Mouse (Mus musculus) cerebellum, postnatal 25 days (tissue): Measurements from ENCODE around the gene Fam110c.
"Not testable (repeated sequence)": the region's sequence is repeated elsewhere in the genome, so short reads cannot be mapped to it uniquely, and the experiment has no call there.

ENCODE experiments used
- DNase-seq, 2 experiments: peaks; one replicate each; pipeline ENCODE4 v3.0.0; 2021; ENCODE audit warnings: mixed read lengths in 2 of 2

Gene Fam110c

DNA sequence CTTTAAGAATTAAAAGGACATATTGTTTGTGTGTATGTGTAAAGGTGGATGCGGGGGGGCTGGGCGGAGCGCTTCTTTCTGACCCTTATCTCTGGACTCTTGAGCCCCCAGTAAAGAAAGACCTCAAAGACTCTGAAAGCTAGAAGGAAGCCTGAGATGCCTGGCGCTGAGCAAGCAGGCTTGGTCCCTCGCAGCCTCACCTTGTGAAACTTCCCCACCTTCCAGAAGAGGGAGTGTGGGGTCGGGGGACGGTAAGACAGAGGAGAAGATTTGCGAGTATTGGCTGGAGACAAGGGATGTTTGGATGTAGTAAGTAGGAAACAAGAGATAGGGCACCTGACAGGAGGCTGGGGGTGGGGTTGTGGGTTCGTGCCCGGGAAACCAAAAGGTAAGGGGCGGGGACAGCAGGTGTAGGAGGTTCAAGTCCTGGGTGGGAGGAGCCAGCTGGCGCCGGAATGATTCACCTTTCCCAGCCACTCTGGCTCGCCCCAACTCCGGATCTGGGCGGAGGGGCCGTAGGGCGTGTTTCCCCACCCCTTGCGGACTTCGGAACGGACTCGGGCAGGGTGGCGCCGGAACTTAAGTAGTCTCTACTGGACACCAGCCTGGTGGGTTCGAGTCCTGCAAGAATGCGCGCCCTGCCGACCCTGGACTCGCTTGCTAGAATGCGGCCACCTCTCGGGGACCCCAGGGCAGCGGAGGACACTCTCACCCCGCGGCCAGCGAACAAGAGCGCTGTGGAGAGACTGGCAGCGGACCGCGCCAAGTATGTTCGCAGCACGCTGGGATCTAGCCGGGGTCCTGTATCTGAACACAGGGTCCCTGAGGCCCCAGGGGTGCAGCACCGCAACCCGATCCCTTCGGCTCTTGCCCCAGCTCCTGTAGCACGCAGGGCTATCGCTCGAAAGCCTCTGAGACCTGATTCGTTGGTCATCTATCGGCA lies at the start of gene Fam110c:
Gene Fam110c, plus strand, starts transcription at position 450 of the 943 bp plus-strand sequence.
- peak; percentile 11 to 18 for DNase-seq

DNA sequence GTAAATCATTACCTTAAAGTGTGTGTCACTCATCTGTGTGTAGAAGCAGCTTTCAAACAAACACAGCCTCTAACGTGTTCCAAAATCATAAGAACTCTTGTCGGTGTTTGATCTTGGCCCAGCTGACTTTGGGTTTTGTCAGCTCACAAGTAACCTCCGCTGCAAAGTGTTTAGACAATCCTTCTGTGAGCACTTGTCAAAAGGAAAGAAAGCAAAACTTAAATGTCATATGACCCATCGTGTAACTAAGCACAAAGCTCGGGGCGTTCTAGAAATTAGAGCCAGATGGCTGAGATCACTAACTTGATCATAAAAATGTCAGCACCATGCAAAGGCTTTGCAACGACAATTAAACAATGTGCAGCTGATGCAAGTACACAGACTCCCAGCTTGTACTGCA lies 47.2 kb upstream of the Fam110c start:
- DNase-seq, result no peak

DNA sequence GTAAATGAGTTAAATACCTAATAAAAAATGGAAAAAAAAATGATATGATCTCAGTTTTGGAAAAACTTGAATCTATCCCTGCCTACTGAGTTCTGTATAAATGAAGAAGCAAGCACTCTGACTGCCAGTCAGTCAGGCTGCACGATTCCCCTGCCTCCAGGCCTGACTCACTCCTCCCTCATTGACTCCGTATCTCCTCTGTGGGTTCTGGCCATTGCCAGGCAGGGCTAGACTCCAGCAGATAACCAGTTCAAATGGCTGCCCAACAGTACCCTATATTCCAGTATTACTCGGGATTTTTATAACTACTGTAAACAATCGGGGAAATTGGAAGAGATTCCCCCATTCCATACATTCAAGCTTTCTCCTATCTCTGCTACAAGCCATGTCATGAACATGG lies 21.6 kb upstream of the Fam110c start:
- DNase-seq, result no peak

DNA sequence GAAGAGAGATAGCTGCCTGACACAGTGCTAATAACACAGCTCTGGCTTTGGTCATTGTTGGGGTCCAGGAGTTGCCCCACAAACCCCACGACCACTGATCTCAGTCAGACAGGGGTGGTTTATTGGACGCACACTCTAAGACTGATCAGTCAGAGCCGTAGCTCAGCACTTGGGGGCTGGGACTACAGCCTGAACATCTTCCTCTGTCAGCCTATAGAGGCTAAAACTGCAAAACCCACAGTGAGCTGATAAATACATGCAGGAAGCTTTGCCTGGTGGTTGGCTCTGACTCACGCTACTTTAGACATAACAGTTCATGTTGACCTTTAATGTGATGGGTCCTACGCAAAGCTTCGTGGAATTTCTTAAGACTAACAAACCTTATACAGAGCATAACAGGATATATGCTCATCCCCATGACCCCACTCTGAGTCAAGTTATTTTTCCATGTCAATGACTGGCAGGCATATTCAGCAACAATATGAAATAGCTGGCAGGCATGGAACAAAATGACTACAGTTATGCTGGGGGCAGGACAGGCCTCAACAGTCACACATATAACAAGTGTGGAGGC lies 17.3 kb upstream of the Fam110c start:
- no peak for DNase-seq

DNA sequence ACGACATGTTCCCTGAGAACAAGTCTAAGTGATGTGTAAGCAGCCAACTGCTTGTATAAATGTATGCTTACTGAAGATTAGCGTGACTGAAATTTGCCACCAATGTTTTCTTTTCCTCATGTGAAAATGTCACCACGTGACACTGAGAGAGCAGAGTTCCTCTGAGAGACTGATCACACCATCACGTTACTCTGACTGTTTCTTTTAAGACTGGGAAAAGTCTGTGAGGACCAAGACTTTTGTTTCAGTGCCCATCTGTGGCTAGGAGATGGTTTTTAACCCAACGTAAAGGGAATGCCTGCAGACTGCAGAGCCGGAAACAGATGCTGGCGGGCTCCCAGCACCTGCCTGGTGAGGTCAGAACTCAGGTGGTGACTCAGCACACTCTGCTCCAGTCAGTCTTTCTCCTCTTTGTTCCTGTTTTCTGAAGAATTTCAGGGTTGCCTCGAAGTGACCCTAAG lies 14.2 kb upstream of the Fam110c start:
- peak in 1 of 2 experiments; percentile 4 for DNase-seq

DNA sequence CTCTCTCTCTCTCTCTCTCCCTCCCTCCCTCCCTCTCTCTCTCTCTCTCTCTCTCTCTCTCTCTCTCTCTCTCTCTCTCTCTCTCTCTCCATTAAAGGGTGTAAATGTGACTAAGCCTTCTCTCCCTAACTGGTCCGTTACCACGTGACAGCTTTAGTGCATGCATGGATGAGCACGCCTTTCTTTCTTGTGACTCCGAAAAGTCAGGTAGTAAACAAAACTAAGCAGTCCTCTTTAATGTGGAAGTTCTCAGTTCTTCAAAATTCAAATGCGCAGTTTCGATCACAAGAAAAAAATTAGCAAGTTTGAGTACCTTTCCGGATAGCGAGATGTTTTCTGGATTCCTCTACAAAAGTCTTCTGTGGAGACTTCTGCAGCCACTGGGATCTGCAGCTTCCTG lies 13.4 kb upstream of the Fam110c start:
- no peak for DNase-seq

DNA sequence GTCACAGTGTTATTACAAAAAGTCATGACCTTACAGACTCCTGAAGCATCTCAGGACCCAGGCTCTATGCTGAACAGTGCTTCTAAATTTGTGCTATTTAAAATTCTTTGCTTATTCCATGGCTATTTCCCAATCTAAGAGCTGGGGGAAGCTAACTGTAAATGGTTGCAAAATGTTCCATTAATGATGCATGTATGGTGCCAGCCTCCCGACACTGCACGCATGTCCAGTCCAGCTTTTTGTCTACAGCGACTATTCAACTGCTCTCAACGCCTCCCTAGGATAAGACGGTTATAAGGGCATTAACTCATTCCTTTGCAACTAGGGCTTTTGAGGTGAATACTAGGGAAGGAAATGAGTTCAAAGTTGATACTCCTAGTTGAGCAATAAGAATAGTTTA lies 2.4 kb upstream of the Fam110c start:
- no peak for DNase-seq

DNA sequence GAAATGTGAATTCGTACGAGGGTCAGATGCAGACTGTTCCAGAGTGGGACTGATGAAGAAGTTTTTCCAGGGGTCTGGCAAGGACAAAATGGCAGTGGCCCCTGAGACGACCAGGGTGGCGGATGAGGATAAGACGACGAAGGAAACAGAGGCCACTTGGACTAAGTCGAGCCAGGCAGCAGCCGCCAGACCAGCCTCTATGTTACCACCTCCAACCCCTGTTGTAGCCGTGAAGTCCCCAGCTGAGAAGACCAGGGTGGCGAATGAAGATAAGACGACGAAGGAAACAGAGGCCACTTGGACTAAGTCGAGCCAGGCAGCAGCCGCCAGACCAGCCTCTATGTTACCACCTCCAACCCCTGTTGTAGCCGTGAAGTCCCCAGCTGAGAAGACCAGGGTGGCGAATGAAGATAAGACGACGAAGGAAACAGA lies 710 bp downstream of the Fam110c start:
- not testable (repeated sequence) for DNase-seq

DNA sequence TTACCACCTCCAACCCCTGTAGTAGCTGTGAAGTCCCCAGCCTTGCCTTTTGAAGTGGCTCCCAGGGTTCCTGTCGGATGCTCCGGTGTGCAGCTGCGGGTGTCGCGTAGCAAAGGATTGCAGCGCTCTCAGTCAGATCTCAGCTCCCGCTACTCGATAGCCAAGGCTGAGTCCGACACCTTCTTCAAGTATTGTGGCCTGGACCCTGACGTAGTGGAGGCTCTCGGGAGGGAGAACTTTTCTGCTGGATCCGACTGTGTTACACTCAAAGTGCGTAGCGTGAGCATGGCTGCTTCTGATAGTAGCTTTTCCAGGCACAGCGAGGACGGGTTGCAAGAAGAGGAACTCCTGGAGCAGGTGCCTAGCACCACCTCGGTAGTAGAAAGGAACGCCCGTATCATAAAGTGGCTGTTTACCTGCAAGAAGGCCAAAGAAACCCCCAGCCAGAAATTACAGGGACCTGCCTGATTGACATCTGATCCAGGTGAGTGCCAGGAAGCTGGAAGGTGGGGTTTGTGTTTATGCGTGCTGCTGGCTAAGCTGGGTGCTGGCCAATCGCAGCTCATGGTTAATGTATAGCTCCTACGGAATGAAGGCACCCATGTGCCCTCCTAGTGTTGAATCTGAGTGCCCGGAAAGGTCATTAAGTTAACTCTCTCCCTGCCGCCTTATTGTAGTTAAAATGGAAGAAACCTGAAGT lies 1.3 kb downstream of the Fam110c start:
- peak; percentile 22 to 25 for DNase-seq

DNA sequence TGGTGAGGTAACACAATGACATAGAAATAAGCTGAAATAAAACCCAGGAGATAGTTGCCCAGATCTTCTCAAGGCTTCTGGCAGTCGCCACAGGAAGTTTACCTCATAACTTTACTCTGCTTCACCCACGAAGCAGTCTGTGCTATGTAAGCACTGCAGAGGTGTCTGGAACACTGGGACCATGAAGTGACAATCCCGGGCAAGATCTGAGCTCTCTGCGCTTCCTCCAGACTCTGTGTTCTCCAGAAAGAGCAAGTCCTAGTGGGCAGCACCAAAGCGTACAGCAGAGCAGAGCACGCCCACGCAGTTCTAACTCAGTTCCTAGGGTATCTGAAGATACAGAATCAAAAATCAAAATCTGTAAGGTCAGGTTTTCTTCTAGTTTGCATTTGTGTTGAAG lies 3.4 kb downstream of the Fam110c start:
- no peak for DNase-seq

DNA sequence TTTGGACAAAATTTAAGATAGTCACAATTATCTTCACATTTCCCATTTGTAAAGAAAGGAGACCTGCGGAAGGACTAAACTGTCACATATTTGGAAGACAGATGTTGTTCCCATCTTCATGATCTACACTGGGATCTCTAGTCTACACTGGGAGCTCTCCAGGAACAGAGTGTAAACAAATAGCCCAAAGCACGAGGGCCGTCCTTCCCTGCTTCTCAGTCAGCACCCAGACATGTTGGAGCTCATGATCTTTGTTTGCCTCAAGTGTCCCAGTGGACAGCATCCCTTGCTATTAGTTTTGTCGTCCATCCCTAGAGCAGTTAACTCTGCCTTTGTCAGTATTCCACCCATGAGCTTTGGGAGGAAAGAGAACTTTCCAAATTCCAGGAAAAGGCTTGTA lies 4.4 kb downstream of the Fam110c start:
- DNase-seq, result no peak

DNA sequence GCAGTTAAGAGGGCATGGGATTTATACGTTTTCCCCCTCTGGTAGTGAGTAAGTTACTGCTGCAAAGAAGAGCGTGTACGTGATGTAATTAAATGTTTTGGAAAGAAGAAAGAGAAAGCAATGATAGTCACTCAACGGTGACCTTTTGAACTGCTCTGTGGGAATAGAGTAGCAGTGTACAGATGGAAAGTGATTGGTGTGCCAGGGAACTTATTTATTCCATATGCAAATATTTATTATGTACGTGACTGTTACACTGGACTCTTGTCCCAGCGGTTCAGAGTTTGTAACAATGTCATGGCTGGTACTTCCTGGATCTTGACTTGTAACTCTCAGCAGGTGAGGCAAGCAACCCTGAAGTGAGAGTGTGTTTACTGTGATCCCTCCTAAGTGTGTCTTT lies 6.7 kb downstream of the Fam110c start:
- no peak for DNase-seq

DNA sequence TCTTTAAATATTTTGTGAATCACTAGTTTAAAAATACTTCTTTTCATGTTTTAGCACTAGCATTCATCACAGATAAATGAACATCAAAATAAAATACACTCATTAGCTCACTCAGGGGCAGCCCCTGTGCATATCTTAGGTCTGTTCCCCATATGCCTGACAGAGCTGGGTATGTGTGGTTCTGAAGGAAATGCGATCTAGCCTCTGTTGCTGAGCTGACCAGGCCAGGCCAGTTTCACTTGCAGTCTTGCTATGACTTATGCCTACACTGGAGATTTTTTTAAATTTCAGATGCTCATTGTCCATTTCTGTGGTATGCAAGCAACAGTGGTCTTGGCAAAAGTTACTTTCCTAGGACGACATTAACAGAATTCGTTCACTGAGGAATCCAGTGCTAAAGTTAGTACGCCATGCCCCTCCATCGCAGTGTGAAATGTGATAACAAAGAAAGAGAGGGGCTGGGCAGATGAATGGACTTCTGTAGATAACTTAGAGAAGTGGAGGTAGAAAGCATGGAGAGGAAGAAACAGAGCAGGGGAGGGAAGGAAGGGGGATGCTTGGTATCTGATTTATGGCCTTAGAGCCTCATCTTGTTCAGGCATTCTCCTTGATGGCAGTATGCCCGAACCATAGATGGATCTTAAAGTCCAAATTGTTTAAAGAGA lies 7.4 kb downstream of the Fam110c start:
- DNase-seq, result no peak

DNA sequence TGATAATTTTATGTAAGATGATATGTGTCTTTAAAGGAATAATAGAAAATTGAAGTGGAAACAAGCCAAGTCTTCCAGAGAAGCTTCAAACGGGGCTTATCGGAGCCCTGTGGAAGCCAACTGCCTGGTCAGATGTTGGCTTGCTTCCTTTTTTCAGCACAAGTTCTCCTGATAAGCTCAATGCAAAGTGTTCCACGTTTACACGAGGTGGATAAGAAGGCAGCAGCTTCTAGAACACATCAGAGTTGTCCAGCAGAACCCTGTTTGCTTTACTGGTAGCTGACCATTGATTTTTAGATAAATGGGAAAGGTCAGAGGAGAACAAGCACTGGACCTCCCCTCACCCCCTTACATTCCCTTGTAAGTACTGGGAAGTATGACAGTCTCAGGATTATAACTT lies 9.3 kb downstream of the Fam110c start:
- no peak for DNase-seq

DNA sequence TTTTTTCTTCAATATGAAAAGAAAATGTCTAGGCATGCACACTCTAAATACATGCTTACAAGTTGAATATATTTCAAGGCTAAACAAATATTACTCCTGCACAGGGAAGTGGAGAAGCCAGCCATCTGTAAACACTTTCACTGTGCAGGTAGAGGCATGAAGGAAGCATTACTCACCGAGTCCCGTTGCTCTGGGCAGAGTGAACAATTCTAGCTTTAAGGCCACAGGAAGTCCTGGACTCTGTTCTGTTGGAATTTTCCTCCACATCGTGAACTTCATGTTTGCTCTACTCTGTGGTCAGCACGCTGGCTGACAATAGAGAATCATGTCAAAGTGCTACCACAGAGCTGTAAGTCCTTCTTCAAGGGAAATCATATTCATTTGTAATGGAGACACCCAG lies 9.7 kb downstream of the Fam110c start:
- no peak for DNase-seq

DNA sequence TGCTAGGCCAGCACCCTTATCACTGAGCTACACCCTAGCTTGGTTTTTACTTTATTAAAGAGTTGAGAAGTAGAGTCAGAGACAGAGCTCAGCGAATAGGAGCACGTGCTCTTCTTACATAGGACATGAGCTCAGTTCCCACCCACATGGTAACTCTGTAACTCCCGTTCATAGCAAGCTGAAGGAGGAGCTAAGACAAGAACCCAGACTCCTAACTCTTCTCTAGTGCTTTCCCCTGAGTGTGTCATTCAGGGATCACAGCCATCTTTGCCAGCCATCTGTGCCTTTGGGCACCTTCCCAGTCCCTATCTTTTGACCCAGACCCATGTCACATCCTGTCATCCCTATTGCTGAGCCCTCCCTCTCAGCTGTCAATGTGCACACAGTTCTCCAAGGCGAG lies 13.4 kb downstream of the Fam110c start:
- no peak for DNase-seq

DNA sequence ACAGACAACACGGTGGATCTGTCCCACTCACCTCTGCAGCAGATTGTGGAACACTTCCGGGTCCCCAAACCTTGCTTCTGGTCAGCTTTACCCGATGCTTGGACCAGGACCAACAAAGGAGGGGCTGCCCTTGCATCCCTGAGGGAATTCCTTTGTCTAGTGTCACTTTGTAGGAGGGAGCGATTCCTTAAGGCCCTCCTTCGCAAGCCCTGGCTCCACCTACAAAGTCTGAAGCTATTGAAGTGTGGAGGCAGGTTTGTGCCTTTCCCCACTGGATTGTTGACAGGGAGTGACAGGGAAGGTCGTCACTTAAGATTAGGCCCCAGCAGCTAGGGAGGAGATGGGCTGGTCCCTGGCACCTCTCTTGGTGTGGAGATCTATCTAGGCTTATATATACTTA lies 16.7 kb downstream of the Fam110c start:
- DNase-seq, result no peak

DNA sequence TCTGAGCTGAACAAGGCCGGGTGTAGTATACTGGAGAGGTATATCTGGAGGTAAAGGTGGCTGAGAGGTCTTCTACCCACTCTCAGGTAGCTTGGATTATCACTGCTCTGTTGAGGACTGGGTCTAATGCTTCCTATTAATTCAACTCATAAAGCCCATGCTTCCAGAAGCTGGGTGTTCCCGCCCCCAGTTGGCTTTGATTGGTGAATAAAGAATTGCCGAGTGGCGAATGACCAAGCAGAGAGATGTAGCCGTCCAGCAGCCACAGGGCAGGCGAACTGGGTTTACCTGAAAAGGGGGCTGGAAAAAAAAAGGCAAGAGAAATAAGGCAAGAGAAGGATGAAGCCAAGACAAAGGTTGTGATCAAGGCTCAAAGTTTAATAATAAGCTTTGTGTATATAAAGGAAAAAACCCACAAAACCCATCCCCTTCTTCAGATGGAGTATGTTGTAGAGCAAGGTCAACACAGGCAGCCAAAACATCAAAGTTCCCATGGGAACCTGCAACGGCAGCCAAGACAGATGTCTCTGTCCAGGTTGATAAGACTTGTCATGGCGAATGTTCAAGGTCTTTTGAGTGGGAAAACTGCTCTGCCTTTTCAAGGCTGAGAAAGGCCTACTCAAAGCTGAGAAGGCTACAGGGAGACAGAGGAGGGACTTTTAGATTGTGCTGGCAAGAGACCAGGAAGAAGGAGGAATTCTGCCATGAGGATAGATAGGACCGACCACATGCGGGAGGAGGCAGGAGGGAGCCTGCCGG lies 17.4 kb downstream of the Fam110c start:
- DNase-seq, result no peak

DNA sequence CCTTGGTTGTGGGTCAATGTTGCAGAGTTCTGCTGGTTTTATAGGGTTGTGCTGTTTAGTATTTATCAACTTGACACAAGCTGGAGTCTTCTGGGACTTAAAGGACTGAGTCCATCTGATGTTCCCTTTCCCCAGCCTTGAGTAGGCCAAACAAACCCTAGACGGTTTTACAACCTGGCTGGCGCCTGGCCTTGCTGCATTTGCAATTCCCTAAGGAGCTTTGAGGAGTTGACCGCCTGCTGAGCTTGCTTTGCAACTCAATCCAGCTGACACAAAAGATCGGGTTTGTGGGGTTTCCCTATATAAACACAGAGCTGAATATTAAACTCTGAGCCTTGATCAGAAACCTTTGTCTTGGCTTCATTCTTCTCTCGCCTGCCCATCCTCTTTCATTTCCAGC lies 18.8 kb downstream of the Fam110c start:
- no peak for DNase-seq

DNA sequence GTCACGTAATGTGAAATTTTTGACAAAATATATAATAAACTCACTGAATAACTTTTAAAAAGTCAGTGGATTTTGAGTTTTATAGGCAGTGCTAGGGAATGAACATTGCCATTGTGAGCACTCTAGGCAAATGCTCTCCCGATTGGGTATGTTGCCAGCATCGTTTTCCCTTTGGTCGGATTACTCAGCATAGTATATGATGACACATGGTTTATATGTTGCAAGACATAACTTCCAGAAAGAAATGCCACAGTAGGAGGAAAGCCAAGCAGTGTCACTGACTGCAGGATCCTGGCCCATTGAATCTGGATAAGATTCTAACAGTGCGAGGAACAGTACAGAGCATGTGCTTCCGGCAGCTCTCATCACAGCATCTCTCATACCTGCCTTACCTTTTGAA lies 23.5 kb downstream of the Fam110c start:
- DNase-seq, result no peak

DNA sequence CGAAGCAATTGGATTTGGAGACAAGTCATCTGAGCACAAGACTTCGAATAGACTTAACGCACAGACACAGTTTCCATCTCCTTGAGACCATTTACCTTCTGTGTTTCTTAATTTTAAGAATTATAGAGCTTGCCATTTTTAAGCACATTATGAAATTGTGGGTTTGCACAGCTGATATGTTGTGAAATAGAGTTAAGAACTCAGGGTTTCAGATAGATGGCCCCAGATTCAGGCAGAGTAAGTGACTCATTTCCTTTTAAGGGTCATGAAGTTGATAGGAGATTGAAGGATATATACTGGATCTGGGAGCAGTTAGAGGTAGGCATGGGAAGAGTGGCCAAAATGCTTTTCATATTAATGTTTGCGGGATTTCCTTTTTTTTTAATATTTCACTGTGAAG lies 27.5 kb downstream of the Fam110c start:
- no peak for DNase-seq

DNA sequence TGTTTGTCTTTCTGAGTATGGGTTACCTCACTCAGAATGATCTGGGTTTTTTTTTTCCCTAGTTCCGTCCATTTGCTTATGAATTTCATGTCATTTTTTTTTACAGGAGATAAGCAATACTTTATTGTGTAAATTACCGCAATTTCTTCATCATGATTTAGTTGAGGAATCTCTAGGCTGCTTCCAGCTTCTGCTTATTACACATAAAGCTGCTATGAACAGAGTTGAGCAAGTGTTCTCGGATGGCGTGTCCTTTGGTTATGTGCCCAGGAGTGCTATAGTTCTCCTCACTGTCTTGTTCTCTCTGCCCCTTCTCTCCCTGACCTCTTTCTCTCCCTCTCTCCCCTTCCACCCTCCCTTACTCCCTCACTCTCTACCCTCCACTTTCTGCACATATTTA lies 28.2 kb downstream of the Fam110c start:
- no peak for DNase-seq
